Mouse (Mus musculus) Patski (cell line): ENCODE data around the gene Cmip. TPM values are rescaled to one million over a fixed set of nuclear protein-coding genes. Genes with fewer than 3 reads are reported as not detected.

Source experiments
- ATAC-seq: fragments of 100-300 bp; one replicate; pipeline ENCODE4 v1.8.0; 2021
- CTCF ChIA-PET: fragments of 350-600 bp; sonication (Branson Sonifier 250); formaldehyde crosslinking; loops from one replicate; lab custom pipeline; 2022; ENCODE audit warnings: inconsistent platforms; lab: Charles Lee
- POLR2A ChIA-PET: fragments of 350-600 bp; sonication (Branson Sonifier 250); formaldehyde crosslinking; loops from one replicate; lab custom pipeline; 2022; ENCODE audit warnings: antibody characterized with exemption, inconsistent platforms; lab: Charles Lee
- DNase-seq: peaks from one replicate; pipeline ENCODE4 v3.0.0-alpha.2; 2011; ENCODE audit warnings: low read depth, low spot score
- H3K27me3 ChIP-seq: fragments of 371-371 bp; one replicate; pipeline ENCODE4 v1.5.1; 2021
- CTCF ChIP-seq: fragments of 100-300 bp; IDR thresholded peaks from one replicate; pipeline ENCODE4 v1.5.1; 2021
- in situ Hi-C: fragments of 300-500 bp; cut with MboI; formaldehyde crosslinking; loops from 3 replicates; pipeline ENCODE4 v1.11.1; 2018; ENCODE audit warnings: low pct_unique_long_range_greater_than_20kb, mixed read lengths
- polyA plus RNA-seq: library from polyadenylated mRNA; unstranded; gene quantifications from one replicate; pipeline ENCODE4 v1.2.3, GENCODE M21; 2021

Gene Cmip
- polyA plus RNA-seq, 1 experiment from 2014 or later: 63.6 TPM

- in situ Hi-C loops: no loop called here
- ATAC-seq (no peak), DNase-seq (no peak)
- POLR2A ChIA-PET: no interaction called here
- CTCF ChIA-PET: no interaction called here
- TF ChIP-seq CTCF: no peak
- no peaks in the 10 kb centered on the region for H3K27me3 ChIP-seq
Measured at GRCm38 (mm10) chr8:117503405-117504069, 246.7 kb downstream of the Cmip start.

GRCm38 (mm10) chr8:117507703-117508102 is 250.8 kb downstream of the Cmip start:
- H3K27me3 ChIP-seq: no peaks in the 10 kb centered on the region
- DNase-seq: no peak
- no peak for ATAC-seq
- no peak for TF ChIP-seq CTCF
- ChIA-PET POLR2A (no interaction called here), CTCF (no interaction called here)
- in situ Hi-C loops: no loop called here

Other genes with a start within 250 kb of the Cmip start
- not detected for gene Pkd1l2, start 174.6 kb upstream of the Cmip start, polyA plus RNA-seq
- not detected for gene Bco1, start 161.2 kb upstream of the Cmip start, polyA plus RNA-seq
- gene Gan, start 98.9 kb upstream of the Cmip start, polyA plus RNA-seq: 2.6 TPM
- 7.6 TPM for gene Plcg2, start 241.2 kb downstream of the Cmip start, polyA plus RNA-seq